Mouse (Mus musculus) CD4-positive, CD25-positive, alpha-beta regulatory T cell, adult 2 months (primary cell): ENCODE data around the gene Cadm1.

ENCODE experiments used
- DNase-seq: peaks from one replicate; pipeline ENCODE4 v3.0.0-alpha.2; 2012; ENCODE audit warnings: low read depth, low spot score

The Cadm1 gene

DNA sequence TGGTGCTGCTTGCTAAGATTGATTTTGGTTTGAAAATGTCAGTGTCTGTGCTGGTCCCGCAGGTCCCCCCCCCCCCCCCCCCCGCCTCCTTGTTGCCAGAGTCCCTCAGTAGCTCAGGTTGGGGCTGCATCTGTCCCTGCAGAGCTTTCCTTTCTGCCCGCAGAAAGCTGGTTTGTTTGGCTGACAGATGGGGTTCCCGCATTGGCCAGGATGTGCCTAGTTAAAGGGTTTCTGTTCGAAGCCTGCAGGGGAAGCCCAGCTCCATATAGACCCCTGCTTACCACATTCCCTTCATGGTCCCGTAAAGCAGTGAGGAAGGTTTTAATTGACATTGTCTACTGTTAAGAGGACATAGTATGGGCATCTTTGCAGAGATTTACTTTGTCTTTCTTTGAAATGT lies 78.9 kb downstream of the Cadm1 start:
- no peak for DNase-seq

DNA sequence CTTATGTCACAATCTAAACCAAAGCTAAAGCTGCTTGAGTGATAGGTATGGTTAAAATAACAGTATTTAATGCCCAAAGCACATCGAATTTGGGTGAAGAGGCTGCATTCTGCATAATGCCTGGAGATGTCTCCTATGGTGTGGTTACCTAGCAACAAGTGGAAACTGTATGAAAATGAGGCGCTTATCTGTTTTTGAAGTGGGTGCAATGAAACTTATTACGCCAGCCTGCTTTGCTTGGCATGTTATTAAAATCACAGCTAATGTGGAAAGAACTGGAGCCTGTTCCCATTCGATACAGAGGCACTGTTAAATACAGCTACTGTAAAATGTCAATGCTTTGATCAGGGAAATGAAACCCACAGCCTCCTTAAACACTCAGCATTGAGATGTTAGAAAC lies 79.5 kb downstream of the Cadm1 start:
- DNase-seq: no peak

DNA sequence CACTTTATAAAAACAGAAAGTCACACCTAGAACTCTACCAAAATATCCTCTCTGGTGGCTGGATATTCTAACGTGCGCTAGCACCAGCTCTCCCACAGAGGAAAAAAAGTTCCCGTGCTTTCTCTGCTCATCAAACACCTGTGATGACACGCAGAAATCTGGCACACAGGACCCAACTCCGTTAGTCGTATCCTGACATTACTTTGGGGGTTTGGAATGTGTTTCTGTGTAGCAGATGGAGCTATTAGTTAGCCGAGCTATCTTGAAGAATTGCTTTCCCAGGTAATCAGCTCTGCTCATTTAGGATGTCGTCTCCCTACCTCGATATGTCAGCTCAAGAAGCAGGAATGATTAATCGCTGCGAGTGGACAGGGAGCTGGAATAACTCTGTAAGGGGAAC lies 80.3 kb downstream of the Cadm1 start:
- DNase-seq: no peak

DNA sequence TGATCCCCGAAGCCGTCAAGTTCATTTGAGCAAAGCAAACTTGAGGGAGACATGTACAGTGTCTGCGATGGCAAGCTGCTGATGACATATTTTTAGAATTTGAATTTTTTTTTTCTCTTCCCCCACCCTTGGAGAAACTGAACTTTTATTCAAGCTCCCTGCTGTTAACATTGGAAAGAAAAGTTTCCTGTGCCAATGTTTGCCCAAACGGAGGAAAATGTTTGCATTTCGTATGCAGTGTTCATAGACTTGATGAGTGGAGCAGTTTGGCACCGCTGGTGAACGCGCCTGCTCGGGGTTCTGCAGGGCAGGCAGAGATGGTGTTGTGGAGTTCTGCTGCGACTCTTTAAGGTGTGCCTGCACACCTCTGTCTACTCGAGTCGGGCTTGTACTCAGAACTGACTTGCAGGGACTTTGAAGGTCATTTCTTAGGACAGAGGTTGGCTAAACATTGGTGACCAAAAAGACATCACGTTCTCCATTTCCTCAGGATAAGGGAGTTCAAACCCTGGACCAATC lies 83.0 kb downstream of the Cadm1 start:
- DNase-seq: no peak

DNA sequence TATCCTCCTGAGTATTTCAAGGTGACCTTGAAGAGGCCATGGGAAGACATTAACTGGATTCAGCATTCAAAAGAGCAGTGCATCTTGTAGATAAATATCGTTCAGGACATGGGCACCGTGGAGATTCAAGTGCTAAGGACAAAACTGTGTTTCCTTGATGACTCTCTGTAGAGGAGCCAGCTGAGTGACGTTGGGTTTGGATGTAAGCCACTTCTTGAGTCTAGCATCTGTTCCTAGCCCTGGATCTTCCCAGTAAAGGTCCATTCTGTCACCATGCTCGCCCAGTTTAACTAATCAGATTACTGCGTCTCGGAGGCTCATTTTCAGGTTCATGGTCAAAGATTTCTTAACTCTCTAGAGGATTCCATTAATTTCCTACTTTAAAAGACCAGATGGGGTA lies 85.1 kb downstream of the Cadm1 start:
- no peak for DNase-seq

DNA sequence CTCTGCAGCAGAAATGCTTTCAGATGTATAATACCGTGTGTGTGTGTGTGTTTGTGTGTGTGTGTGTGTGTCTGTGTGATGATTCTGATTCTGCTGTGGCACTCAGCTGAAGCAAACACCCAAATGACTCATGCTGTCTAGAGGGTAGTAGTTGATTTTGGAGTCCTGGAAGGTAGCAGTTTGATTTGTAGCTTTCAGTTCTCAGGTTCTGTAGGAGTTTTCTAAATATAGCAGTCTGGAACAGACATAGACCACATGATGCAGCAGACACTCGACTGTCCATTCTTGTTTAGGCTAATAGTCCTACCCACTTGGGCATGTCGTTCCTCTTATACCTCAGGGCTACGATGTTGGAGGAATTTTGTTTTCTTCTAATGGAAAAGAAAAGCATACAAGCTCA lies 86.4 kb downstream of the Cadm1 start:
- no peak for DNase-seq

DNA sequence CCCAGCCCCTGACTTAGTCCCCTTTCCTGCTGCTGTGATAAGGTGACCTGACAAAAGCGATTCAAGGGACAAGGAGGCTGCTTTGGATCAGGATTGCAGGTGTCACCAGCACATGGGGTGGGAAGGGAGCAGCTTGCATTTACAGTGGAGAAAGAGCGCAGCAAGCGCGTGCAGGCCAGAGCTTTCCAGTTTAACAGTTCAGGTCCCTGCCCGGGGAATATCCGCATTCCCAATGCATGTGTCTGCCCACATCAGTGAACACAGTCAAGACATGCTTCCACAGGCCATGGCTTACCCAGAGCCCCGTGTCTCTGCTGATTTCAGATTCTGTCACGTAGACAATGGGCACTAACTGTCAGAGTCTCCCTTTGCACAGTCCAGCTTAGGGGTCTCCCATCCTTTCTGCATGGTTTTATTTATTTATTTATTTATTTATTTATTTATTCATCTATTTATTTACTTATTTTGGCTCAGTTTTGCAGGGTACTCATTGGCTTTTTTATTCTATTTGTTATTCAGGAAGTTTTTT lies 89.6 kb downstream of the Cadm1 start:
- no peak for DNase-seq

DNA sequence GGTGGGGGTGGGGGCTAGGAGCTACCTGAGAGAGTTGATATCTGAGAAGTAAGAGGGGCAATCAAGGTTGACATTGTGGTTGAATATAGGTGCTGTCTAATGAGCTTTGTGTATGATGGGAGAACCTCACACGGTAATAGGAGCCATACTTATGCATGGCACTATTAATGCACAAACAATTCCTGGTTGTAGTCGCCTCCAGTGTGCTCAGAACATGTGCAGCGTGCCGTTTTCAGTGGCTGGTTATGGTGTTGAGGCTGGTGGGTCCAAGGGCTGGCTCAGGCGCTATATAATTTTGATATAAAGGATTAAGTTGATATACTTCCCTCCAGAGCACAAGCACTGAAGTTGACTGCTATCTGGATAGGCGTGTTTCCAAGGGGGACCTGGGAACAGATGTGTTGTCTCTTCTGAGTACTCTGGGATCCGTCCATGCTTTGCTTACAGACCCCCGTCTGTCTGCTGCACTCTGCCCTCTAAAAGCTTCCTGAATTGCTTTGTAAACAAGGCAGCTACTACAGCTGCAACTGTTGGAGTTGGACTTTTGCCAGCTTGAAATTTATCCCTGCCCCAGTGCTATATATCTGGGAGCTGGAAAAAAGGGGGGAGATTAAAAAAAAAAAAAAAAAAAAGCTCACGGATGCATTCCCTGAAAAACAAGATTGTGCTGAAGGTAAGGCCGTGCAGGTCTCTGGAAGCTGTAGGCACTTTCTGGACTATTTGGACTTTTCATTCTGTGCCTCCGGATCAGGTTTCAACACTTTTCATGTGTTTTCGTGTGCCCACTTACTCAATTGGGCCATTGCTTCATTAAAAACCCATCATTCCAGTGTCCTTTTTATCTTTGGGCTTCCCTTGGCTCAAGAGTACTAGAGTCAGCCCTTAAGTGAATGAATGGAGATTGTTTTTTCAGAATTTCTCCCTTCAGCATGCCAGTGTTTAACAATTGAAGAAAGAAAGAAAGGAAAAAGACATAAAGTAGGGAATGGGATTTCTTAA lies 93.8 kb downstream of the Cadm1 start:
- DNase-seq: no peak

DNA sequence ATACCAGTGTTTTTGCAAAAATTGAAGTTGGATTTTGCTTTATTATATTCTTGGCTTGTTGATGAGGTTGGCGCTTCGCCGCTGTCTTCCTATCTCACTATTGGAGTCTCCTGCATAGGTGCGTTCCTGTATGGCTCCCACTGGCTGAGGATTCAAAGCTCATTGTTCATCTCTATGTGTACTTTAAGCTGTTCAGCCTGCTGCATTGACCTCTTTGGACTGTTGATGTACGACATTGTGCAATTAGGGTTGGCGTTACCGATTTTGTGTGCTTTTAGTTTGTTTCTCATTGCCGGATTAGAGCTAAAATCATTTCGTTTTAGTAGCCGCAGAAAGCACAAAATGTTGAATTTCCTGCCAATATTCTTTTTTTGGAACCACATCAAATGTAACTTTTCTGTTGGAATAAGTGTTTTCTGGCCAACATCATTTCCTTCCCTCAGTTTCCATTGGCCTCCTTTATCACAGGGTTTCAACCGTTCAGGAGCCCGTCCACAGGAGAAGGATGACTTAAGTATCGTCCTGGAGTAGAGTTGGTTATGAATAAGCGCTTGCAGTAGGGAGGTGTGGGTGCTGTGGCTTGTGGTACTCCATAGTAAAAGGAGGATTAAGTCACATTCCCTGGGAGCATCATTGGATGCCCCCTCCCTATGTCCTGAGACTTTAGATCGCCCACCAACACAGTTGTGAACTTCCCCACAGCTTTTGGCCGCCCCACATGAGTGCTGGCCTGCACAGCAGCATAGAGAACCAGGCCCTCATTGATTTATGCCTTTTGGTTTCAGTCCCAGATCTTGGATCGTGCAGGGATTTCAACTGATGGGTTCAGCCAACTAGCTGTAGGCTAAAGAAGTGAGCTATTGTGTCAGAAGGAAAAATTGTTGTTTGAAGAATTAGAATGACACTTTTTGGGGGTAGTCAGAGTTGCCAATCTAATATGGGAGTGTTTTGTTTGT lies 94.9 kb downstream of the Cadm1 start:
- DNase-seq: no peak

DNA sequence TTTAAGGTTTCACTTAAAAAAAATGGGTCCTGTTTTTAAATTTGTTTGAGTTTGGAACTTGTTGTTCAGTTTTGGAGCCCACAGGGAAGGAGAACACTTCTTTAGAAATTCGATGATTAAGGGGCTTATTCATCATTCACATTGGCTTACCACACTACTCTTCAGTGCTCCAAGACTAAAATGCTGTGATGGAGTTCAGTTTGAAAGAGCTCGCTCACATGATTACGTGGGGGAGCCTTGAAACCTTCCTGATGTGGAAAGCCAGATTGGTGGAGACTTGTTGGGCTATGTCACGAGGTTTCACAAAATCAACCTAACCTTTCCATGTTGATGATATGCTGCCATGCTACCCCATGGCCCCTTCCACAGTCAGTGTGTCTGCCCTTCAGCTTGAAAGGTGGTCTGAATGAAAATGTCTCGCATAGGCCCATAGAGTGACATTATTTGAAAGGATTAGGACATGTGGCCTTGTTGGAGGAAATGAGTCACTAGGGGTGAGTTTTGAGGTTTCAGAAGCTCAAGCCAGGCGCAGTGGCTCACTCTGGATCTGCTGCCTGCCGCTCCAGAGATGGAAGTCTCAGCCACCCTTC lies 95.7 kb downstream of the Cadm1 start:
- no peak for DNase-seq

DNA sequence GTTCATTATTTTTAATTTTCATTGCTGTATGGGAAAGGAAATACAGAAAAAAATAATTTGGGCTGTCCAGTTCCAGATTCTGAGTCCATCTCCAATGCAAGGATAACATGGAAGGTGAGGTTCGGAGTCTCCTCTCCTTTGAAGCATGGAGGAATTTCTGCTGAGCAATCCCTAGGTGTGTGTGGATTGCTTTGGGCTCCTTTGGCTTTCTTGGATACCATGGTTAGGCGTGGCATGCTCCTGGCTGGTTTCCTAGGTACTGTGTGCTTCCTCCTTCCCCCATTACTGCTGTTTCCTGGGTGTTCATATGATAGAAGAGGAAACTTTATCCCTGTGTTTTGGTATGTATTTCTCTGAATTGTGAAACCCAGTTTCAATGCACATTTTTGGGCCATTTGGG lies 98.0 kb downstream of the Cadm1 start:
- DNase-seq: no peak

DNA sequence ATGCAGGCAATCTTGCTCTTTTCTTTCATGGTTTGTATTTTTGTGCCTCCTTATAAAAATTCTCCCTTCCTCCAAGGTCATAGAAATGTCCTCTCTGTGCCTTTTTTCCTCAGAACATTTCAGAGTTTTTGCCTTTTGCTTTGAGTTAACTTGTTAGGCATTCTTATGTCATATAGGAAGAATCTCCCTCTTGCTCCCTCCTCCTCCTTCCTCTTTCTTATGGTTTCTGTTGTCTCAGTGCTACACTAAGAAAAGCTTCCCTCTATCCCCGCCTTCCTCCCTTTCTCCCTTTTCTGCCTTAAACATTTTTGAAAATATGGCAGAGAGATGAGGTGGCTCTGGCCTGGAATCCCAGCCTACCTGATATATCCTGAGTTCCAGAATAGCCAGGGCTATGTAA lies 98.6 kb downstream of the Cadm1 start:
- no peak for DNase-seq

DNA sequence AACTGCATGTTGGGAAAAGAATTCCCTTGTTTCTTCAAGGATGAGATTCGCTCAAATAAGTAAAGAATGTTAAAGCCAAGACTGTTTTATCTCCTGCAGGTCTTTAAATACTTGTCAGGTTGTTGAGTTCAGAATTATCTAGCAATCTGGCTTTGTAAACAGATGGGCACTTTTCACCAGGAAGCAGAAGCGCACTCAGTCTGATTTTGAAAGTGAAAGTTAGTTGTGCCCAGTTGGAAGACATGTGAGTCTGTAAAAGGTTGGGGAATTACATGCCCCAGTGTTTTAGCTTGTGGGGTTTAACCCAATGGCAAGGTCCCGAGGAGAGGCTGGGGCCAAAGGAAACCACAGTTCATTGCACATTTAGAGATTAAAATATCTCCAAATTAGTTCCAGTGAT lies 104.7 kb downstream of the Cadm1 start:
- no peak for DNase-seq

DNA sequence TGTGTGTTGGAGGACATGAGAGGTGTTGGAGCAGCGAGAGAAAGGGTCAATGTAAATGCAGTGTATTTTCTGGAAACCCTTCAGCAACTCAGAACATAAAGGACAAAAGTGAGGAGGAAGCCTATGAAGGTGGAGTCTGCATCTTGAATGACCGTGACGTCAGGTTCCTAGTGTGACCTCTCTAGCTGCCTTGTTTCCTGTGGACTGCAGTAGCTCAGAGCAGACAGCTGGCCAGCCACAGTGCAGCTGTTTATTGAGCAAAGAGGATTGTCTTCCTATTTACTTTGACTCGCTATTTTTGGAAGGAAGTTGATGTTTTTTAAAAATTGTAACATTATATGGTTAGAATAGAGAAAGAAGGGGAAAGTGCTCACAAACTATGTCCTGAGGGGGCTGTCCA lies 112.7 kb downstream of the Cadm1 start:
- no peak for DNase-seq

DNA sequence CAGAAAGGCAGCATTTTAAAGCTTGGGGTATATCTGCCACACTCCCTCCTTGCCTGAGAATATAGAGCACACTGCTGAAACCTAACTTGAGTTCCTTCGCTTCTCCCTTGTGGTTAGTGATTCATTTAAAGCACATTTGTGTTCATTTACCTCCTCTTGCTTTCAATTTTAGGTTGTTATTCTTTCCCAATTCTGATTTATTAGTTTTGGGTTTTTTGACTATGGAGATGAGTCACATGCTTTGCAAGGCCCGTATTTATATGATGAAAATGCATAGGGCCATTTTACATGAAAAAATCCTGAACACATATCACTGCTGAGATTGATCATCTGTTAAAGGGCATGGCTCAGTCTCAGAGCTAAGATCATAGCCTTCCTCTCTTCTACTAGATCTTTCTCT lies 115.1 kb downstream of the Cadm1 start:
- no peak for DNase-seq

DNA sequence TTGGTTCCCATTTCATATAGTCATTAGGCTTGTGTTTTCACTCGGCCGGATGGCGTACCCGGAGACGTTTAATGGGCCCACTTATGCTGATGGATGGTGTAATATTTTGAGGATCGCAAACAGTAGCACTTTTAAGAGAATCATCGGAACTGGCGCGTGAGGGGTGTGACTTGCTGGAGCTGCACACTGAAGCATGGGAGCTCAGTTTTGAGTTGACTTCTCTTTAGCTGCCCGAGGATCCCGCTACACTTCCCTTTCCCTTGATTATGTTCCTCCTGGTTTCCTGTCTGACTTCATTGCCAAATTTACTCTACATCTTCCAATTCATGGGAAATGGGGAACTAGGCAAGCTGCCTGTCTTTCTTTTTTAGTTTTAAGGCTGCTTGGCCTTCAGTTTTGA lies 121.5 kb downstream of the Cadm1 start:
- no peak for DNase-seq

DNA sequence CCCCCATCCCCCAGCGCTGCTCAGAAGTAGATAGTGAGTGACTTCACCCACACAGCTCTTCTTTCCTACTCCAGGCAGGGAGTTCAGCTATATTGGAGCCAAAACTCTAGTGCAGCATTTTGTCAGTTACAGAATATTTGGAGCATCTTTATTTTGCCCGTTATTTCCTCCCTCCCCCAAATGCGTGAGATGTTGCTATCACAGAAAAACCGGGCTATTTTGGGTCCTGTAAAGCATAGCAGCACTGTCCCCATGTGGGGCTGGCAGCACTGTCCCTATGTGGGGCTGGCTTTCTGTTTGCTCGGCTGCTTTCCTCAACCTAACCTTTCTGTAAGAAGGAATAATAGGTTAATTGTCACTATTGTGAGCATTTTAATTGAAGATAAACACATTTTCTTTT lies 122.2 kb downstream of the Cadm1 start:
- DNase-seq: no peak

DNA sequence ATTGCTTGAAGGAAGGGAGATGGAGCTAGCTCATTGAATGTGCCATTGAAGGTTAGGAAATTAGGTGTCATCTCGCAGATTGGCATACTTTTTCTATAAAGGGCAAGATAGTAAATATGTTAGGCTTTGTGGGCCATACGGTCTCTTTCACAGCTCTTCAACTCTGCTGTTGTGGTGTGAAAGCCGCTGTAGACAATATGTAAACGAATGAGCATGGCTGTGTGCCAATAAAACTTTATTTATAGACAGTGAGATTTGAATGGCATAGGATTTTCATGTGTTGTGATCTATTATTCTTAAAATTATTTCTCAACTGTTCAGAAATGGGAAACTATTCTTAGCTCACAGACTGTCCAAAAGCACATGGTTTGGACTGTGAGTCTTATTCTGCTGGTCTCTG lies 123.0 kb downstream of the Cadm1 start:
- DNase-seq: no peak

DNA sequence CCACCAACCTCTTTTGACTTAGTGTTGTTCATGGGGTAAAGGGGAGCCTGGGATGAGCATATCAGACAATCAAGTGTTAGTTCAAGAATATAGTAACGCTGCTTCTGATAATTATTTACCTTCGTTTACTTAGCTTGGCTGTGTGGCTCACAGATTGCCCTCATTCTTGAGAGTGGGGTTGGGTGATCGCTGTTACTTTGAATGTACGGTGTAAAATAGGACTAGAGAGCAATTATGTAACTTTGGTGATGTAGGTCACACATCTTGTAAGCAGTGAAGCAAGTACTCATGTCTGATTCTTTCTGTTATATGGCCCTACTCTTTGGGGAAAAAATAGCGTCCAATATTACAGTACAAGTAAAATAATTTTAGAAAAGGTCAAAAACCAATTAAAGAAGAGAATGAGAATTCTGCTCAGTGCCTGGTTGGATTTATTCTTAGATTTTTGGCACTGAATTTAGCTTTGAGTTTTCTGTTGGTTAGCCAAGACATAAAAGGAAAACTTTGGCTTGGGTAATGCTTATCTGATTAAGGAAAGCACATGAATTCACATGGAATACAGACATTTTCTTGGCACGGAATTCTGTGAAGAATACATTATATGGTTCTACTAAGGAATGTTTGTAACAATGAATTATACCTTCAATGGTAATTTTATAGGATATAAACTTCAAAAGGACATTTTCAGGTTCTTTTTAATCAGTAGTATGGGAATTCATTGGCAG lies 129.6 kb downstream of the Cadm1 start:
- DNase-seq: no peak

DNA sequence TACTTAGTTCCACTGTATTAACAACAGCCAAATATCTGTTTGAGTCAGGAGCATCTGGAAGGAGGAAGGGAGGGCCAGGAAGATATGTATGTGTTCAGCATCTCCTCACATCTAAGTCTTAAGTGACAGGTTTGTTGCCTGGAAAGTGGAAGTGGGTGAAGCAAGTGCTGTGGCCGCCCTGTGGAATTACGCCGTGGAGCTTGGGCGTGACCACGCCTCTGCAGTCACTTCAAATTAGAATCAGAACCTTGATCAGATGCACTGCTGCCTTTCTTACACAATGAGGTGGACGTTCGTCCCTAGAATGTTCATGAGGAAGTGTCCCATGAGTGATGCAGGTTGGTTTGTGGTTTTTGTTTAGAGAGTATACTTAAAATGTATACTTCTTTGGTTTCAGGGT lies 131.6 kb downstream of the Cadm1 start:
- DNase-seq: no peak

DNA sequence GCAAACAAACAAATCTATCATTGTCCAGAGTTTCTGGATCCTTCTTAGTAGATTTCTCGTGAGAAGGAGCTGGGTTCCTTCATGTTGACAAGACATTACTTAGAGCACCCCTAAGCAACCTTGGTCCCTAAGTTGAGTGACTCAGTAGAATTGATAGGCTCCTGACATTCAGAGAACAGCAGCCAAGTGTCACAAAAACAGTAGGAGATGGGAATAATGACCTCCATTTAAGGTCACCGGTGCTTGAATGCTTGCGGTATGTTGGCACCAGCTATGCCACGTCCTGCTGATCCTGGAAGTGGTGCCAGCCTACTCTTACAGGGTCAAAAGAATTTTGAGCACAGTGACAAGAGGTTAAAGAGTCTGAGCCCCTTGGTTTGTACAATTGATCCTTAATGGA lies 139.2 kb downstream of the Cadm1 start:
- DNase-seq: no peak
